Mouse (Mus musculus): ENCODE measurements around the gene Clptm1. TPM values are rescaled to one million over a fixed set of nuclear protein-coding genes. Genes with fewer than 3 reads are reported as not detected.
"Not testable (repeated sequence)": the region's sequence is repeated elsewhere in the genome, so short reads cannot be mapped to it uniquely, and the experiment has no call there.

The Clptm1 gene
- total RNA-seq, 2 experiments from 2014 or later: 15.7 to 23.2 TPM

- no peak for ATAC-seq (replicated peaks; ENCODE audit: low FRiP score, poor library complexity, severe bottlenecking)
Observed at GRCm38 (mm10) chr7:19694336-19695212, 29.7 kb upstream of the Clptm1 start.

- ATAC-seq (replicated peaks; ENCODE audit: low FRiP score, poor library complexity, severe bottlenecking): no peak
Observed at GRCm38 (mm10) chr7:19693421-19693820, 28.6 kb upstream of the Clptm1 start.

- no peak for ATAC-seq (replicated peaks; ENCODE audit: low FRiP score, poor library complexity, severe bottlenecking)
Observed at GRCm38 (mm10) chr7:19691873-19692865, 27.3 kb upstream of the Clptm1 start, which contains the start of gene Apoc1. Gene Apoc1, minus strand, starts transcription at chr7:19692660.

GRCm38 (mm10) chr7:19691434-19691833 lies 26.6 kb upstream of the Clptm1 start:
- ATAC-seq (replicated peaks; ENCODE audit: low FRiP score, poor library complexity, severe bottlenecking): no peak

GRCm38 (mm10) chr7:19690845-19691244 lies 26.0 kb upstream of the Clptm1 start:
- ATAC-seq (replicated peaks; ENCODE audit: low FRiP score, poor library complexity, severe bottlenecking): no peak

GRCm38 (mm10) chr7:19688611-19689010 lies 23.8 kb upstream of the Clptm1 start:
- ATAC-seq (replicated peaks; ENCODE audit: low FRiP score, poor library complexity, severe bottlenecking): no peak

- no peak for ATAC-seq (replicated peaks; ENCODE audit: low FRiP score, poor library complexity, severe bottlenecking)
Observed at GRCm38 (mm10) chr7:19688101-19688500, 23.3 kb upstream of the Clptm1 start.

GRCm38 (mm10) chr7:19686927-19687583 lies 22.2 kb upstream of the Clptm1 start:
- ATAC-seq (replicated peaks; ENCODE audit: low FRiP score, poor library complexity, severe bottlenecking): not testable (repeated sequence)

GRCm38 (mm10) chr7:19686521-19686920 lies 21.7 kb upstream of the Clptm1 start:
- ATAC-seq (replicated peaks; ENCODE audit: low FRiP score, poor library complexity, severe bottlenecking): no peak

GRCm38 (mm10) chr7:19685374-19685773 lies 20.5 kb upstream of the Clptm1 start:
- ATAC-seq (replicated peaks; ENCODE audit: low FRiP score, poor library complexity, severe bottlenecking): no peak

- ATAC-seq (replicated peaks; ENCODE audit: low FRiP score, poor library complexity, severe bottlenecking): no peak
Observed at GRCm38 (mm10) chr7:19683771-19684201, 19.0 kb upstream of the Clptm1 start.

GRCm38 (mm10) chr7:19682979-19683378 lies 18.1 kb upstream of the Clptm1 start:
- no peak for ATAC-seq (replicated peaks; ENCODE audit: low FRiP score, poor library complexity, severe bottlenecking)

GRCm38 (mm10) chr7:19681202-19681694 lies 16.4 kb upstream of the Clptm1 start, which contains the start of the genes Gm44805 and Apoc4:
Gene Gm44805, minus strand, starts transcription at chr7:19681423.
Gene Apoc4, minus strand, starts transcription at chr7:19681479.
- ATAC-seq (replicated peaks; ENCODE audit: low FRiP score, poor library complexity, severe bottlenecking): 0 out of 2 replicates have a peak, but pooled peaks have one; percentile 24

GRCm38 (mm10) chr7:19680702-19681101 lies 15.9 kb upstream of the Clptm1 start:
- no peak for ATAC-seq (replicated peaks; ENCODE audit: low FRiP score, poor library complexity, severe bottlenecking)

- no peak for ATAC-seq (replicated peaks; ENCODE audit: low FRiP score, poor library complexity, severe bottlenecking)
Observed at GRCm38 (mm10) chr7:19678901-19679300, 14.1 kb upstream of the Clptm1 start.

- no peak for ATAC-seq (replicated peaks; ENCODE audit: low FRiP score, poor library complexity, severe bottlenecking)
Observed at GRCm38 (mm10) chr7:19677872-19678271, 13.0 kb upstream of the Clptm1 start, which contains the start of gene Apoc2. Gene Apoc2, minus strand, starts transcription at chr7:19677941.

- no peak for ATAC-seq (replicated peaks; ENCODE audit: low FRiP score, poor library complexity, severe bottlenecking)
Observed at GRCm38 (mm10) chr7:19676662-19677061, 11.8 kb upstream of the Clptm1 start.

- no peak for ATAC-seq (replicated peaks; ENCODE audit: low FRiP score, poor library complexity, severe bottlenecking)
Observed at GRCm38 (mm10) chr7:19675824-19676223, 11.0 kb upstream of the Clptm1 start.

- ATAC-seq (replicated peaks; ENCODE audit: low FRiP score, poor library complexity, severe bottlenecking): no peak
Observed at GRCm38 (mm10) chr7:19673083-19673699, 8.4 kb upstream of the Clptm1 start.
